Mouse (Mus musculus): ENCODE measurements around the gene Gm20517. TPM values are rescaled to one million over a fixed set of nuclear protein-coding genes. Genes with fewer than 3 reads are reported as not detected.
A peak's percentile ranks its signal among the peaks of the same experiment; 100 is the strongest.
"Not testable (repeated sequence)": the region's sequence is repeated elsewhere in the genome, so short reads cannot be mapped to it uniquely, and the experiment has no call there.

Gene Gm20517
- polyA plus RNA-seq, 1 experiment from 2014 or later, result 1.4 TPM

DNA sequence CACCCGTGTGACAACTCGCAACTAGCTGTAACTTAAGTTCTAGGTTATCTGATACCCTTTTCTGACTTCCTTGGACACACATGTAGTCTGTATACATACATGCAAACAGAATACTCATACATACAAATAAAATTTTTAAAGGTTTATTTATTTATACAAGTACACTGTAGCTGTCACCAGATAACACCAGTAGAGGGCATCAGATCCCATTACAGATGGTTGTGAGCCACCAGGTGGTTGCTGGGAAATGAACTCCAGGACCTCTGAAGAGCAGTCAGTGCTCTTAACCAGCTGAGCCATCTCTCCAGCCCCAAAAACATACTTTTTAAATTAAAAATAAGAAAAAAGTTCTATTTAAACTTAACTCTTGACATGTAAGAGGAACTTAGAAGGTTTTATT lies 31.6 kb downstream of the Gm20517 start:
- Histone ChIP-seq H3K4me2 (ENCODE audit: low read depth, low read length) (no peak overlapping the region), H3K4me1 (ENCODE audit: control insufficient read depth, insufficient read depth, low read length) (no peaks in the 10 kb centered on the region), H3K27me3 (replicated peaks; ENCODE audit: control insufficient read depth, insufficient read depth, low read length) (no peaks in the 10 kb centered on the region), H3K27ac (replicated peaks; ENCODE audit: low read depth, low read length) (no peak overlapping the region), H3K9ac (ENCODE audit: low read depth, low read length) (no peak overlapping the region), H3K4me3 (ENCODE audit: low read depth, low read length) (no peak overlapping the region), H3K9me3 (ENCODE audit: control insufficient read depth, low read length) (no peaks in the 10 kb centered on the region), H3K36me3 (ENCODE audit: control insufficient read depth, insufficient read depth, low read length) (no peaks in the 10 kb centered on the region)
- DNase-seq (ENCODE audit: low spot score), result no peak
- no peak for ATAC-seq (ENCODE audit: low read depth)
- 75% methylated on average over 2 of the region's 2 CpGs for WGBS

DNA sequence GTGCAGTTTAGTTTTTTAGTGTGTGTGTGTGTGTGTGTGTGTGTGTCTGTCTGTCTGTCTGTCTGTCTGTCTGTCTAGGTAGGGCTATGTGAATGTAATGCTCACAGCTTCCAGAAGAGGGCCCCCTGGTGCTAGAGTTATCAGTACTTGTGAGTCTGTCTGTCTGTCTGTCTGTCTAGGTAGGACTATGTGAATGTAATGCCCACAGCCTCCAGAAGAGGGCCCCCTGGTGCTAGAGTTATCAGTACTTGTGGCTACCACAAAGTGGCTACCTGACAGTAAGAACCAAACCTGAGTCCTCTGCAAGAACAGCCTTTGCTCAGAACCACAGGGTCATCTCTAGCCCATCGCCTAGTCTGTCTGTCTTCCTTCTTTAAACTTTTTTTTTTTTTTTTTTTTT lies 35.3 kb downstream of the Gm20517 start:
- Histone ChIP-seq H3K27me3 (replicated peaks; ENCODE audit: control insufficient read depth, insufficient read depth, low read length) (no peaks in the 10 kb centered on the region), H3K4me3 (ENCODE audit: low read depth, low read length) (no peak overlapping the region), H3K36me3 (ENCODE audit: control insufficient read depth, insufficient read depth, low read length) (no peaks in the 10 kb centered on the region), H3K9ac (ENCODE audit: low read depth, low read length) (no peak overlapping the region), H3K27ac (replicated peaks; ENCODE audit: low read depth, low read length) (no peak overlapping the region), H3K9me3 (ENCODE audit: control insufficient read depth, low read length) (no peaks in the 10 kb centered on the region), H3K4me1 (ENCODE audit: control insufficient read depth, insufficient read depth, low read length) (no peaks in the 10 kb centered on the region), H3K4me2 (ENCODE audit: low read depth, low read length) (no peak overlapping the region)
- WGBS, result 100% methylated on average over 1 of the region's 1 CpGs
- DNase-seq (ENCODE audit: low spot score) (peak; percentile 41), ATAC-seq (ENCODE audit: low read depth) (no peak)

DNA sequence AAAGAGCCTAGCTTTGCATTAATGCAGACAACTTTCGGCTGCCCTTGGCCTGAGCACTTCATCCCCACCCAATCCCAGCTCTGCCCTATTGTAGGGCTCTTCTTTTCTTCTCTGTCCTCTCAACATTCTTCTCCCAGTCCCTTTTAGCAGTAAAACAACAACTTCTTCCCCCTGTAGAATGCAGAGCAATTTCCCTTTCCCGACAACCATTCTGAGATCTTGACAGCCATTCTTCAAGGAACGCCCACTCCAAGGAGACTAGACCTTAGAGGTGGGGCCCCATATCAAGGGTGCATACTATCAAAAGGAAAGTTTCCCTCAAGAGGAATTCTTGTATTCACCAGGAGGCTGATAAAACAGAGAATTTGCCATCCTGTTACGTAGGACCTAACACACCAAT lies 37.6 kb downstream of the Gm20517 start:
- Histone ChIP-seq H3K27ac (replicated peaks; ENCODE audit: low read depth, low read length) (no peak overlapping the region), H3K9ac (ENCODE audit: low read depth, low read length) (no peak overlapping the region), H3K27me3 (replicated peaks; ENCODE audit: control insufficient read depth, insufficient read depth, low read length) (no peaks in the 10 kb centered on the region), H3K4me3 (ENCODE audit: low read depth, low read length) (no peak overlapping the region), H3K36me3 (ENCODE audit: control insufficient read depth, insufficient read depth, low read length) (no peaks in the 10 kb centered on the region), H3K4me2 (ENCODE audit: low read depth, low read length) (no peak overlapping the region), H3K9me3 (ENCODE audit: control insufficient read depth, low read length) (no peaks in the 10 kb centered on the region), H3K4me1 (ENCODE audit: control insufficient read depth, insufficient read depth, low read length) (no peaks in the 10 kb centered on the region)
- no peak for ATAC-seq (ENCODE audit: low read depth)
- 72% methylated on average over 4 of the region's 4 CpGs for WGBS
- no peak for DNase-seq (ENCODE audit: low spot score)

DNA sequence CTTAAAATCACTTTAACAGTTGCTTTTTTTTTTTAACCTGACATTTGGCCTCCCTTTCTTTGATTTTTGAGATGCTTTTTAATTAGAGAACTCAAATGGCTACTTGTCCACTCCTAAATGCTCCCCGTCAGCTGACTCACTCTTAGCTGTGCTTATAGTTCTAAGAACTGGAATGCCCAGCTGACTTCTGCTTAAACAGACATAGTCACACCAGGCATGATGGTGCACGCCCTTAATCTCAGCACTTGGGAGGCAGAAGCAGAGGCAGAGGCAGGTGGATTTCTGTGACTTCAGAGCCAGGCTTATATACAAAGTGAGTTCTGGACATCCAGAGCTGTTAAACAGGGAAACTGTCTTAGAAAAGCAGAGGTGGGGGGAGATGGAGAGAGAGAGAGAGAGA lies 40.6 kb downstream of the Gm20517 start:
- DNase-seq (ENCODE audit: low spot score) (no peak), ATAC-seq (ENCODE audit: low read depth) (no peak)

DNA sequence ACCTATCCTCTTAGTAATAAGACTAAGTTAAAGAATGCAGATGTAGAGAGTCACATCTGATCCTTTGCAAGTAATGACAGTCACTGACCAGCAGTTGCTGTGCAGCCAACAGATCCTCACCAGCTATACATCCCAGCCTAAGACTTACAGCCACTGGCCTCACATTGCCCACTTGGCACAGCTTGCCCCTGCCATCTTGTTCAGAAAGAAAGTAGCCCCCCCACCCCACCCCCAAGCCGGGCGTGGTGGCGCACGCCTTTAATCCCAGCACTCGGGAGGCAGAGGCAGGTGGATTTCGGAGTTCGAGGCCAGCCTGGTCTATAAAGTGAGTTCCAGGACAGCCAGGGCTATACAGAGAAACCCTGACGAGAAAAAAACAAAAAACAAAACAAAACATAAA lies 43.0 kb downstream of the Gm20517 start:
- not testable (repeated sequence) for H3K4me1 ChIP-seq (ENCODE audit: control insufficient read depth, insufficient read depth, low read length); H3K9me3 ChIP-seq (ENCODE audit: control insufficient read depth, low read length); H3K27ac ChIP-seq (replicated peaks; ENCODE audit: low read depth, low read length); H3K27me3 ChIP-seq (replicated peaks; ENCODE audit: control insufficient read depth, insufficient read depth, low read length); H3K4me2 ChIP-seq (ENCODE audit: low read depth, low read length); ATAC-seq (ENCODE audit: low read depth); H3K9ac ChIP-seq (ENCODE audit: low read depth, low read length); H3K36me3 ChIP-seq (ENCODE audit: control insufficient read depth, insufficient read depth, low read length); DNase-seq (ENCODE audit: low spot score); H3K4me3 ChIP-seq (ENCODE audit: low read depth, low read length)
- 90% methylated on average over 8 of the region's 8 CpGs for WGBS

More for the DNA sequence above, 40.6 kb downstream of the Gm20517 start:
- Histone ChIP-seq H3K4me3 (ENCODE audit: low read depth, low read length) (no peak overlapping the region), H3K27me3 (replicated peaks; ENCODE audit: control insufficient read depth, insufficient read depth, low read length) (no peaks in the 10 kb centered on the region), H3K36me3 (ENCODE audit: control insufficient read depth, insufficient read depth, low read length) (no peaks in the 10 kb centered on the region), H3K9ac (ENCODE audit: low read depth, low read length) (no peak overlapping the region), H3K9me3 (ENCODE audit: control insufficient read depth, low read length) (no peaks in the 10 kb centered on the region), H3K4me1 (ENCODE audit: control insufficient read depth, insufficient read depth, low read length) (no peaks in the 10 kb centered on the region), H3K27ac (replicated peaks; ENCODE audit: low read depth, low read length) (no peak overlapping the region), H3K4me2 (ENCODE audit: low read depth, low read length) (no peak overlapping the region)
- 82% methylated on average over 2 of the region's 2 CpGs for WGBS

DNA sequence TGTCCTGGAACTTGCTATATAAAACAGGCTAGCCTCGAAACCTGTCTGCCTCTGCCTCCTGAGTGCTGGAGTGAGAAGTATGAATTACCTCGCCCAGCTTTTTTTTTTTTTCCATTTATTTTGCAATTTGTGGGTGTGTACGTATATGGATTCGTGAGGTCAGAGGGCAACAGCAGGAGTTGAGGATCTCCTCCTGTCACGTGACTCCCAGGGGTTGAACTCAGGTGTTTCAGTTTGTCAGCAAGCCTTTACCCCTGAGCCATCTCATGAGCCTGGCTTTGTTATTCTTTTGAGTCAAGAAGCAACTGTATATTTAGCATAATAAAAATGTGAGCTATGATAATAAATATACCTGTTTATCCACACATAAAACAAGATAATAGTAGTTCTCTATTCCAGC lies 44.3 kb downstream of the Gm20517 start:
- Histone ChIP-seq H3K4me2 (ENCODE audit: low read depth, low read length) (no peak overlapping the region), H3K27me3 (replicated peaks; ENCODE audit: control insufficient read depth, insufficient read depth, low read length) (no peaks in the 10 kb centered on the region), H3K27ac (replicated peaks; ENCODE audit: low read depth, low read length) (no peak overlapping the region), H3K4me3 (ENCODE audit: low read depth, low read length) (no peak overlapping the region), H3K4me1 (ENCODE audit: control insufficient read depth, insufficient read depth, low read length) (no peaks in the 10 kb centered on the region), H3K9ac (ENCODE audit: low read depth, low read length) (no peak overlapping the region), H3K9me3 (ENCODE audit: control insufficient read depth, low read length) (no peaks in the 10 kb centered on the region), H3K36me3 (ENCODE audit: control insufficient read depth, insufficient read depth, low read length) (no peaks in the 10 kb centered on the region)
- 74% methylated on average over 5 of the region's 5 CpGs for WGBS
- DNase-seq (ENCODE audit: low spot score), result no peak
- no peak for ATAC-seq (ENCODE audit: low read depth)

DNA sequence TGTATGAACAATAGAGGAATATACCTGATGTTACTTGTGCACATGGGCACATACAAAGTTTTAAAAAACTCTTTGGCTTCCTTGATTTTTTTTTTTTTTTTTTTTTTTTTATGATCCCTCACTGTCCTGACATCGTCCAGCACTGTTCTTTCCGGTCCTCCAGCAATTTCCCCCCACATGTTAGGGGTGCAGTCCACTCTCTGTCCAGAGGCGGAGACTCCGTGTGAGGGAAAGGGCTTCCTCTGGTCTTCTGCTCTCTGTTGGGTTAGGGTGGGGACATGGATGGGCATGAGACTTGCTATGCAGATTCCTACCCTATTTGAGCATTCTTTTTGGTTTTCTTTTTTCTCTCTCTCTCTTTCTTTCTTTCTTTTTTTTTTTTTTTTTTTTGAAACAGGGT lies 46.5 kb downstream of the Gm20517 start:
- no peak for DNase-seq (ENCODE audit: low spot score)
- WGBS, result 79% methylated on average over 4 of the region's 4 CpGs
- Histone ChIP-seq H3K27me3 (replicated peaks; ENCODE audit: control insufficient read depth, insufficient read depth, low read length) (no peaks in the 10 kb centered on the region), H3K9me3 (ENCODE audit: control insufficient read depth, low read length) (no peaks in the 10 kb centered on the region), H3K36me3 (ENCODE audit: control insufficient read depth, insufficient read depth, low read length) (no peaks in the 10 kb centered on the region), H3K4me3 (ENCODE audit: low read depth, low read length) (no peak overlapping the region), H3K4me1 (ENCODE audit: control insufficient read depth, insufficient read depth, low read length) (no peaks in the 10 kb centered on the region), H3K4me2 (ENCODE audit: low read depth, low read length) (no peak overlapping the region), H3K9ac (ENCODE audit: low read depth, low read length) (no peak overlapping the region), H3K27ac (replicated peaks; ENCODE audit: low read depth, low read length) (no peak overlapping the region)
- no peak for ATAC-seq (ENCODE audit: low read depth)

DNA sequence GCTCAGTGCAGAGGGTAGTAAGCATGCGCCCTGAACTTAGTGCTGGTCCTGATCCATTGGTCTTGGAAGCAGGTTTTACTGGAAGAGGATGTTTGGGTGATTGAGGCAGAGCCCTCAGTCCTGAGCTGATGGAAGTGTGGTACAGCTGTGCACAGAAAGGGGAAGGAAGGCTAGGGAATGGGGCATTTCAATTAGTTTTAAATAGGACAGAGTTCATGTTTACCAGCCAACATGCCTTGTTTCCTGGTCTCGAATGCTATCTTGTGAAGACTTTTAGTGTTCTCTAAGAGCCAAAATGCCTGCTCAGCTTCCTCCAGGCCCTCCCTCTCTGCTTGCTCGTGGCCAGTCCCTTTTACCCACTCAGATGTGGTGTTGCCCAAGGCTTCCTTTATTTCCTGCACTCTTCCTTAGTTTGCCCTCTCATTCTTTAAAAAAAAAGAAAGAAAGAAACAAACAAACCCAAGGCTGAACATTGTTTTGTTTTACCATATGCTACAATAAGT lies 47.4 kb downstream of the Gm20517 start:
- Histone ChIP-seq H3K4me1 (ENCODE audit: control insufficient read depth, insufficient read depth, low read length) (no peaks in the 10 kb centered on the region), H3K36me3 (ENCODE audit: control insufficient read depth, insufficient read depth, low read length) (no peaks in the 10 kb centered on the region), H3K4me3 (ENCODE audit: low read depth, low read length) (no peak overlapping the region), H3K9ac (ENCODE audit: low read depth, low read length) (no peak overlapping the region), H3K9me3 (ENCODE audit: control insufficient read depth, low read length) (no peaks in the 10 kb centered on the region), H3K4me2 (ENCODE audit: low read depth, low read length) (no peak overlapping the region), H3K27ac (replicated peaks; ENCODE audit: low read depth, low read length) (no peak overlapping the region), H3K27me3 (replicated peaks; ENCODE audit: control insufficient read depth, insufficient read depth, low read length) (no peaks in the 10 kb centered on the region)
- WGBS, result 81% methylated on average over 3 of the region's 3 CpGs
- ATAC-seq (ENCODE audit: low read depth) (no peak), DNase-seq (ENCODE audit: low spot score) (no peak)

DNA sequence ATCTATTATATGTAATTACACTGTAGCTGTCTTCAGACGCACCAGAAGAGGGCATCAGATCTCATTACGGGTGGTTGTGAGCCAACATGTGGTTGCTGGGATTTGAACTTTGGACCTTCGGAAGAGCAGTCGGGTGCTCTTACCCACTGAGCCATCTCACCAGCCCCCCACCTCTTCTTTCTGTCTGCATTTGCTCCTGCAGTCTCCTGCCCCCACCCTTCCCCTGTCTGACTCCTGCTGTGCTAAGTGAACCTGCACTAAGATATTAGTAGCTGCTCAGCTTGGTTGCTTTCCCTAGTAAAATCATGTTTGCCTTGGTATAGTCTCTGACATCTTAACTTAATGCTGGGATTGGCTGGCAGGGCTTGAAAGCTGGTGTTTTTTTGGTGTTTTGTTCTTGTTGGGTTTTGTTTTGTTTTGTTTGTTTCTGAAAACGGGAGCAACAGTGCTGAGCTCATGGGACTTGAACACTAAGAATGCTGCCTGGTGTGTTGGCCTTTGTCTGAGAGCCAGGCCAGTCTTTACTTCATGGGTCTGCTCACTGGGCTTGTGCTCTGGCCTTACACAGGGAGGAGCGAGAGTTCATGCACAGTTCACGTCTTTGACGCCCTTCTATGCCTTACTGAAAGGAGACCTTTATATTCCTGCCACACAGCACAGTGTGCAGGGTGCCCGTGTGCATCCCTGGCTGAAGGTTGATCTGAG lies 51.8 kb downstream of the Gm20517 start:
- Histone ChIP-seq H3K27me3 (replicated peaks; ENCODE audit: control insufficient read depth, insufficient read depth, low read length) (no peaks in the 10 kb centered on the region), H3K27ac (replicated peaks; ENCODE audit: low read depth, low read length) (no peak overlapping the region), H3K9me3 (ENCODE audit: control insufficient read depth, low read length) (no peaks in the 10 kb centered on the region), H3K4me3 (ENCODE audit: low read depth, low read length) (no peak overlapping the region), H3K36me3 (ENCODE audit: control insufficient read depth, insufficient read depth, low read length) (no peaks in the 10 kb centered on the region), H3K9ac (ENCODE audit: low read depth, low read length) (no peak overlapping the region), H3K4me1 (ENCODE audit: control insufficient read depth, insufficient read depth, low read length) (no peaks in the 10 kb centered on the region), H3K4me2 (ENCODE audit: low read depth, low read length) (no peak overlapping the region)
- DNase-seq (ENCODE audit: low spot score), result peak; percentile 40
- peak; percentile 62; the same call in 1 of the 2 replicates for ATAC-seq (ENCODE audit: low read depth)
- WGBS, result 50% methylated on average over 9 of the region's 9 CpGs

All from embryonic facial prominence, embryonic 14.5 days (tissue).